Mouse (Mus musculus): ENCODE results near the gene Adam4.
"Not testable (repeated sequence)": the region's sequence is repeated elsewhere in the genome, so short reads cannot be mapped to it uniquely, and the experiment has no call there.

The Adam4 gene

GRCm38 (mm10) chr12:81421846-81422245, at the start of gene Adam4:
TSS of gene Adam4 (minus strand) at chr12:81421946.
- DNase-seq (ENCODE audit: low read depth, low spot score): no peak

- DNase-seq (ENCODE audit: low read depth, low spot score): not testable (repeated sequence)
Observed at GRCm38 (mm10) chr12:81459051-81459450, 37.3 kb upstream of the Adam4 start.

GRCm38 (mm10) chr12:81438985-81439384, 17.2 kb upstream of the Adam4 start:
- not testable (repeated sequence) for DNase-seq (ENCODE audit: low read depth, low spot score)

- DNase-seq (ENCODE audit: low read depth, low spot score): not testable (repeated sequence)
Observed at GRCm38 (mm10) chr12:81434778-81435177, 13.0 kb upstream of the Adam4 start.

- DNase-seq (ENCODE audit: low read depth, low spot score): no peak
Observed at GRCm38 (mm10) chr12:81413211-81413610, 8.5 kb downstream of the Adam4 start.

GRCm38 (mm10) chr12:81408966-81409365, 12.8 kb downstream of the Adam4 start:
- DNase-seq (ENCODE audit: low read depth, low spot score): no peak

GRCm38 (mm10) chr12:81402187-81402586, 19.6 kb downstream of the Adam4 start:
- DNase-seq (ENCODE audit: low read depth, low spot score): peak; percentile 44

- DNase-seq (ENCODE audit: low read depth, low spot score): not testable (repeated sequence)
Observed at GRCm38 (mm10) chr12:81379364-81379763, 42.4 kb downstream of the Adam4 start, which contains the start of gene Gm4787. TSS of gene Gm4787 (minus strand) at chr12:81379464.

Data from skeletal muscle tissue, adult 2 months (tissue).